Mouse (Mus musculus): ENCODE results near the gene Daxx. TPM values are rescaled to one million over a fixed set of nuclear protein-coding genes. Genes with fewer than 3 reads are reported as not detected.
"Not testable (repeated sequence)": the region's sequence is repeated elsewhere in the genome, so short reads cannot be mapped to it uniquely, and the experiment has no call there.

Daxx gene
- polyA plus RNA-seq, 1 experiment from 2014 or later: 64.6 TPM

- H3K4me3 ChIP-seq; H3K27ac ChIP-seq (replicated peaks); H3K9ac ChIP-seq (replicated peaks); H3K4me2 ChIP-seq (replicated peaks); H3K36me3 ChIP-seq; ATAC-seq (ENCODE audit: low FRiP score, low read depth); H3K27me3 ChIP-seq; H3K9me3 ChIP-seq: not testable (repeated sequence)
- WGBS: 66% methylated on average over 6 of the region's 6 CpGs
- H3K4me1 ChIP-seq: peaks cover 19% of the 10 kb centered on the region
Measured at GRCm38 (mm10) chr17:33891892-33892291, 17.3 kb upstream of the Daxx start.

DNA sequence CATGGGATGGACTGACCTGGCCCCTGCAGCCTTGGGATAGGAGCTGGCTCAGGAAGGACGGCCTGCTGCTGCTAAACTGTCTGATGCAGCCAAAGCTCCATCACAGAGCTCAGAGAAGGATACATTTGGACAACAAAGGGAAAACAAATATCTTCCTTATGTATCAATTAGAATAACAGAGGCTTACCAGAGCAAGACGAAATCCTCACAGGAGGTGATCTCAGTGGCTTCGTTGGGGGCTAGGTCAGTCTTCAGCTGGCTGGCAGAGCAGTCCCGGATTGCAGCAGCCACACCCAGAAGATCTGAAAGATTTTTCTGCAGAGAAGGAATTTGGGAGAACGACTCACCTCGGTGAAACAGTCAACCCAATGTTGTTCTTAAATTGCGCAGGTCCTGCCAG lies 16.8 kb upstream of the Daxx start:
- Histone ChIP-seq H3K27me3 (0 out of 2 replicates have a peak, but pooled peaks cover 5% of the 10 kb centered on the region), H3K4me3 (no peak overlapping the region), H3K4me2 (replicated peaks) (no peak overlapping the region), H3K27ac (replicated peaks) (no peak overlapping the region), H3K9me3 (no peaks in the 10 kb centered on the region), H3K4me1 (peaks cover 19% of the 10 kb centered on the region), H3K9ac (replicated peaks) (no peak overlapping the region), H3K36me3 (no peaks in the 10 kb centered on the region)
- no peak for ATAC-seq (ENCODE audit: low FRiP score, low read depth)
- 17% methylated on average over 7 of the region's 7 CpGs for WGBS

- H3K27me3 ChIP-seq; ATAC-seq (ENCODE audit: low FRiP score, low read depth); H3K4me3 ChIP-seq; H3K9ac ChIP-seq (replicated peaks); H3K4me2 ChIP-seq (replicated peaks); H3K9me3 ChIP-seq; H3K36me3 ChIP-seq; H3K27ac ChIP-seq (replicated peaks): not testable (repeated sequence)
- peaks cover 16% of the 10 kb centered on the region for H3K4me1 ChIP-seq
- 80% methylated on average over 4 of the region's 4 CpGs for WGBS
Measured at GRCm38 (mm10) chr17:33893011-33893410, 16.2 kb upstream of the Daxx start.

DNA sequence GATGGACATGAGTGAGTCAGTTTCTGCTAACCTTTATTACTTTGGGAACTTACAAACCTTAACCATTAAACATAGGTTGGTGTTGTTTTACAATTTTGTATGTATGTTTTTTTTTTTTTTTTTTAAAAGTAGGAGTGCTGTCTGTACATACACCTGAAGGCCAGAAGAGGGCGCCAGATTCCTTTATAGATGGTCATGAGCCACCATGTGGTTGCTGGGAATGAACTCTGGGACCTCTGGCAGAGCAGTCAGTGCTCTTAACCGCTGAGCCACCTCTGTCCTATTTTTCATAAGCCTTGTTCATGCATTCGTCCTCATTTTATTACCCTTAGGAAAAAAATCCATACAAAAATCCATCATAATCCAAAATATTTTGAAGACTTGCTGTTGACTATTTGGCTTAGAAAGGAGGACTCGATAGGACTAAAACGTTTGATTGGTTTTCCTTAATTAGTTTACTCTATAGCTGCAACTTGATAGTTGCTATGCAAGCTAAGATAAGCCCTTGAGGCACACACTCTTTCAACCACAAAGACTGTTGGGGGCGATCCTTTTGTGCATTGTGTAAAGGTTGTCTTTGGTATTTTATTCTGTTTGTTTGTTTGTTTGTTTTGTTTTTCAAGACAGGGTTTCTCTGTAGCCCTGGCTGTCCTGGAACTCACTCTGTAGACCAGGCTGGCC lies 12.0 kb upstream of the Daxx start:
- Histone ChIP-seq H3K36me3 (no peaks in the 10 kb centered on the region), H3K4me1 (no peaks in the 10 kb centered on the region), H3K27me3 (0 out of 2 replicates have a peak, but pooled peaks cover 5% of the 10 kb centered on the region), H3K9me3 (no peaks in the 10 kb centered on the region), H3K9ac (replicated peaks) (no peak overlapping the region), H3K27ac (replicated peaks) (no peak overlapping the region), H3K4me2 (replicated peaks) (no peak overlapping the region), H3K4me3 (no peak overlapping the region)
- ATAC-seq (ENCODE audit: low FRiP score, low read depth): no peak
- WGBS: 45% methylated on average over 6 of the region's 6 CpGs

GRCm38 (mm10) chr17:33898193-33898592 lies 11.0 kb upstream of the Daxx start:
- H3K4me1 ChIP-seq; H3K9ac ChIP-seq (replicated peaks); H3K36me3 ChIP-seq; ATAC-seq (ENCODE audit: low FRiP score, low read depth); H3K4me2 ChIP-seq (replicated peaks); H3K9me3 ChIP-seq; H3K27ac ChIP-seq (replicated peaks); H3K27me3 ChIP-seq; H3K4me3 ChIP-seq: not testable (repeated sequence)
- WGBS: 86% methylated on average over 4 of the region's 4 CpGs

GRCm38 (mm10) chr17:33899642-33900041 lies 9.6 kb upstream of the Daxx start:
- Histone ChIP-seq H3K9me3 (no peaks in the 10 kb centered on the region), H3K36me3 (no peaks in the 10 kb centered on the region), H3K4me1 (no peaks in the 10 kb centered on the region), H3K27ac (replicated peaks) (no peak overlapping the region), H3K4me2 (replicated peaks) (no peak overlapping the region), H3K9ac (replicated peaks) (no peak overlapping the region), H3K4me3 (no peak overlapping the region), H3K27me3 (no peaks in the 10 kb centered on the region)
- no peak for ATAC-seq (ENCODE audit: low FRiP score, low read depth)
- WGBS: 79% methylated on average over 4 of the region's 4 CpGs

- Histone ChIP-seq H3K4me1 (no peaks in the 10 kb centered on the region), H3K9ac (replicated peaks) (no peak overlapping the region), H3K27ac (replicated peaks) (no peak overlapping the region), H3K36me3 (no peaks in the 10 kb centered on the region), H3K9me3 (no peaks in the 10 kb centered on the region), H3K4me3 (no peak overlapping the region), H3K4me2 (replicated peaks) (no peak overlapping the region), H3K27me3 (no peaks in the 10 kb centered on the region)
- no peak for ATAC-seq (ENCODE audit: low FRiP score, low read depth)
- WGBS: 75% methylated on average over 7 of the region's 7 CpGs
Measured at GRCm38 (mm10) chr17:33900281-33900988, 8.8 kb upstream of the Daxx start.

GRCm38 (mm10) chr17:33900989-33901314 lies 8.3 kb upstream of the Daxx start:
- no peak overlapping the region for H3K27ac ChIP-seq (replicated peaks)
- H3K4me2 ChIP-seq (replicated peaks): no peak overlapping the region
- no peaks in the 10 kb centered on the region for H3K4me1 ChIP-seq
- WGBS: 82% methylated on average over 4 of the region's 4 CpGs
- ATAC-seq (ENCODE audit: low FRiP score, low read depth): no peak
- no peaks in the 10 kb centered on the region for H3K27me3 ChIP-seq
- no peak overlapping the region for H3K4me3 ChIP-seq
- H3K9ac ChIP-seq (replicated peaks): no peak overlapping the region
- H3K9me3 ChIP-seq: no peaks in the 10 kb centered on the region
- H3K36me3 ChIP-seq: no peaks in the 10 kb centered on the region

DNA sequence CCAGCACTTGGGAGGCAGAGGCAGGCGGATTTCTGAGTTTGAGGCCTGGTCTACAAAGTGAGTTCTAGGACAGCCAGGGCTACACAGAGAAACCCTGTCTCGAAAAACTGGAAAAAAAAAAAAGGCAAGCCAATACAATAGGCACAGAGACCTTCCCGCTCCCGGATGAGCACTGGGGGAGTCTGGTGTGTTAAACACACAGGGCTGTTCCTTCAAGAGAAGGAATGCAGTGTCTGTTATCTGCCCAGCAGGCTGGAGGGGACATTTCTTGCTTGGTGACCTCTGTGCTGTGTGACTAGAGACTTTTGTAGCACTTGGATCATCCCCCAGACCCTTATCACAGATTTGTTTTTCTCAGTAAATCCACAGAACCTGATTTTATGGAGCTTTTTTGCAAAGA lies 7.6 kb upstream of the Daxx start:
- no peak overlapping the region for H3K27ac ChIP-seq (replicated peaks)
- H3K9me3 ChIP-seq: no peaks in the 10 kb centered on the region
- 78% methylated on average over 4 of the region's 4 CpGs for WGBS
- H3K4me3 ChIP-seq: no peak overlapping the region
- no peaks in the 10 kb centered on the region for H3K36me3 ChIP-seq
- no peaks in the 10 kb centered on the region for H3K4me1 ChIP-seq
- ATAC-seq (ENCODE audit: low FRiP score, low read depth): no peak
- no peaks in the 10 kb centered on the region for H3K27me3 ChIP-seq
- H3K9ac ChIP-seq (replicated peaks): no peak overlapping the region
- H3K4me2 ChIP-seq (replicated peaks): no peak overlapping the region

- WGBS: 82% methylated on average over 4 of the region's 4 CpGs
- ATAC-seq (ENCODE audit: low FRiP score, low read depth): no peak
- no peaks in the 10 kb centered on the region for H3K27me3 ChIP-seq
- no peak overlapping the region for H3K9ac ChIP-seq (replicated peaks)
- no peak overlapping the region for H3K27ac ChIP-seq (replicated peaks)
- H3K36me3 ChIP-seq: no peaks in the 10 kb centered on the region
- no peak overlapping the region for H3K4me3 ChIP-seq
- H3K9me3 ChIP-seq: no peaks in the 10 kb centered on the region
- H3K4me2 ChIP-seq (replicated peaks): no peak overlapping the region
- H3K4me1 ChIP-seq: no peaks in the 10 kb centered on the region
Measured at GRCm38 (mm10) chr17:33902079-33902478, 7.1 kb upstream of the Daxx start.

DNA sequence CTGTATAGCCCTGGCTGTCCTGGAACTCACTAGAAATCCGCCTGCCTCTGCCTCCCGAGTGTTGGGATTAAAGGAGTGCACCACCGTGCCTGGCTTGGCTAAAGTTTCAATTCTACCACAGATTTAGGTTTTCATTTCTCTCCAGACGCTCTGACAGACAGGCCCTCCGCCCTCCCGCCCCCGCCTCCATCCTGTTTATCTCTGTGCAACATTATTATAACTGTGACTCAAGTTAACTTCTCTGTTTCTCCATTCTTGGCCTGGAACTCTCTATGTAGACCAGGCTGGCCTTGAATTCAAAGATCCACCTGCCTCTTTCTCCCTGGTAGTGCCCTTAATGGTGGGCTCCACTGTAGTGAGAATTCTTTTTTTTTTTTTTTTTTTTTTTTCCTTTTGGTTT lies 6.7 kb upstream of the Daxx start:
- H3K27me3 ChIP-seq: no peaks in the 10 kb centered on the region
- no peak overlapping the region for H3K27ac ChIP-seq (replicated peaks)
- H3K4me1 ChIP-seq: no peaks in the 10 kb centered on the region
- no peak for ATAC-seq (ENCODE audit: low FRiP score, low read depth)
- H3K4me3 ChIP-seq: no peak overlapping the region
- no peaks in the 10 kb centered on the region for H3K9me3 ChIP-seq
- H3K4me2 ChIP-seq (replicated peaks): no peak overlapping the region
- WGBS: 88% methylated on average over 7 of the region's 7 CpGs
- H3K9ac ChIP-seq (replicated peaks): no peak overlapping the region
- no peaks in the 10 kb centered on the region for H3K36me3 ChIP-seq

GRCm38 (mm10) chr17:33903911-33904651 lies 5.1 kb upstream of the Daxx start:
- peaks cover 12% of the 10 kb centered on the region for H3K4me1 ChIP-seq
- H3K4me3 ChIP-seq; H3K27me3 ChIP-seq; H3K4me2 ChIP-seq (replicated peaks); ATAC-seq (ENCODE audit: low FRiP score, low read depth); H3K9me3 ChIP-seq; H3K9ac ChIP-seq (replicated peaks); H3K36me3 ChIP-seq; H3K27ac ChIP-seq (replicated peaks): not testable (repeated sequence)
- WGBS: 75% methylated on average over 6 of the region's 6 CpGs

Data from midbrain, embryonic 12.5 days (tissue).